Mouse (Mus musculus) neural tube, embryonic 14.5 days (tissue): Measurements from ENCODE around the gene Nt5c2. TPM values are rescaled to one million over a fixed set of nuclear protein-coding genes. Genes with fewer than 3 reads are reported as not detected.

Experiments used
- ATAC-seq: fragments of 200-750 bp; cut with Nextera tagmentation; 2 replicates; pipeline ENCODE4 v1.8.0; 2017; ENCODE audit warnings: low read depth, mild to moderate bottlenecking, moderate TSS enrichment, moderate library complexity
- H3K27ac ChIP-seq: fragments of 300-500 bp; sonication (generic); 2 replicates; pipeline ENCODE4 v1.5.1; 2014; ENCODE audit warnings: low read depth, mild to moderate bottlenecking, control low read depth, low read length, moderate library complexity, mixed read lengths
- H3K27me3 ChIP-seq: fragments of 300-500 bp; sonication (generic); 2 replicates; pipeline ENCODE4 v1.6.1; 2014; ENCODE audit warnings: low read length; ENCODE audit not compliant: control insufficient read depth, insufficient read depth
- H3K36me3 ChIP-seq: fragments of 300-500 bp; sonication (generic); 2 replicates; pipeline ENCODE4 v1.6.1; 2014; ENCODE audit warnings: low read length, mixed read lengths; ENCODE audit not compliant: control insufficient read depth, insufficient read depth
- H3K4me1 ChIP-seq: fragments of 300-500 bp; sonication (generic); 2 replicates; pipeline ENCODE4 v1.6.1; 2014; ENCODE audit warnings: low read length; ENCODE audit not compliant: control insufficient read depth, insufficient read depth
- H3K4me2 ChIP-seq: fragments of 300-500 bp; sonication (generic); 2 replicates; pipeline ENCODE4 v1.6.1; 2014; ENCODE audit warnings: mild to moderate bottlenecking, low read depth, low read length, control low read depth
- H3K4me3 ChIP-seq: fragments of 300-500 bp; sonication (generic); 2 replicates; pipeline ENCODE4 v1.5.1; 2014; ENCODE audit warnings: low read depth, low read length, control low read depth, mixed read lengths
- H3K9ac ChIP-seq: fragments of 300-500 bp; sonication (generic); replicated peaks from 2 replicates; pipeline ENCODE4 v1.6.1; 2014; ENCODE audit warnings: low read depth, mild to moderate bottlenecking, control low read depth, low read length, mixed read lengths
- H3K9me3 ChIP-seq: fragments of 300-500 bp; sonication (generic); 2 replicates; pipeline ENCODE4 v1.6.1; 2016; ENCODE audit warnings: low read length; ENCODE audit not compliant: control insufficient read depth
- WGBS: fragments of 180-500 bp; shearing (Covaris S2); extraction: QIAGEN DNeasy Blood & Tissue Kit; methylation state at CpG from one replicate; pipeline ENCODE4 v1.1.7; 2014; 5-methylcytosine and 5-hydroxymethylcytosine counted together
- polyA plus RNA-seq: library from polyadenylated mRNA; unstranded; fragments of >200 nt; fragmentation: Nextera tagmentation; extraction: Ambion mirVana; gene quantifications from 2 replicates; pipeline ENCODE4 v1.2.1, GENCODE M21; 2014

Gene Nt5c2
- polyA plus RNA-seq, 1 experiment from 2014 or later: 80.3 TPM

DNA sequence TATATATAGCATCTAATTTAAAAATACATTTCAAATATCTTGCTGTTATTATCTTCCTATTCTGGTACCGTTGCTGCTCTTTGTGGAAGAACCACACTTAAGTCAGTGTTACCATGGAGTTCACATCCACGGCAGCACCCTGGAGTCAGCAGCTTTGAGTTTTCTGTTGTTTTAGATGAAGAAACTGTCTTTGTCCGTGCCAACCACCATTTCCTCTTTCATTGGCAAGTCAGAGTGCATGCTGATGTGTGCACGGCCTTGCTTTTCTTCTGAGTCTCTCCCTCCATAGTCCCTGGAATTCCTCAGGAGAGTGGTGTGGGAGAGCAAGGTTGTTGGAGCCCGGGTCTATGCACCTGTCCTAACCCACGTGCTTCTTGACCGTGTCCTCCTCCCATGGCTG lies 156.8 kb downstream of the Nt5c2 start:
- no peak overlapping the region for H3K4me2 ChIP-seq
- no peaks in the 10 kb centered on the region for H3K36me3 ChIP-seq
- H3K9ac ChIP-seq: no peak overlapping the region
- no peaks in the 10 kb centered on the region for H3K27me3 ChIP-seq
- no peaks in the 10 kb centered on the region for H3K9me3 ChIP-seq
- H3K4me1 ChIP-seq: 0 out of 2 replicates have a peak, but pooled peaks cover 7% of the 10 kb centered on the region
- 81% methylated on average over 7 of the region's 7 CpGs for WGBS
- no peak for ATAC-seq
- H3K4me3 ChIP-seq: no peak overlapping the region
- H3K27ac ChIP-seq: no peak overlapping the region

GRCm38 (mm10) chr19:46857277-46857989 lies 157.5 kb downstream of the Nt5c2 start:
- Histone ChIP-seq H3K27ac (no peak overlapping the region), H3K27me3 (no peaks in the 10 kb centered on the region), H3K9me3 (no peaks in the 10 kb centered on the region), H3K4me3 (no peak overlapping the region), H3K36me3 (no peaks in the 10 kb centered on the region), H3K9ac (no peak overlapping the region), H3K4me1 (0 out of 2 replicates have a peak, but pooled peaks cover 7% of the 10 kb centered on the region), H3K4me2 (no peak overlapping the region)
- ATAC-seq: no peak
- 66% methylated on average over 9 of the region's 9 CpGs for WGBS

- Histone ChIP-seq H3K4me2 (no peak overlapping the region), H3K36me3 (no peaks in the 10 kb centered on the region), H3K9ac (no peak overlapping the region), H3K4me1 (0 out of 2 replicates have a peak, but pooled peaks cover 7% of the 10 kb centered on the region), H3K27ac (peak overlapping the region; percentile 35; the same call in 1 of the 2 replicates), H3K27me3 (no peaks in the 10 kb centered on the region), H3K9me3 (no peaks in the 10 kb centered on the region), H3K4me3 (no peak overlapping the region)
- WGBS: 19% methylated on average over 10 of the region's 10 CpGs
- ATAC-seq: no peak
Observed at GRCm38 (mm10) chr19:46856780-46857179, 158.2 kb downstream of the Nt5c2 start.

GRCm38 (mm10) chr19:46856232-46856631 lies 158.7 kb downstream of the Nt5c2 start:
- Histone ChIP-seq H3K4me1 (0 out of 2 replicates have a peak, but pooled peaks cover 7% of the 10 kb centered on the region), H3K9me3 (no peaks in the 10 kb centered on the region), H3K36me3 (no peaks in the 10 kb centered on the region), H3K27me3 (no peaks in the 10 kb centered on the region), H3K4me2 (no peak overlapping the region), H3K27ac (peak overlapping the region; percentile 35; the same call in 1 of the 2 replicates), H3K4me3 (no peak overlapping the region), H3K9ac (no peak overlapping the region)
- WGBS: 60% methylated on average over 6 of the region's 6 CpGs
- no peak for ATAC-seq

- Histone ChIP-seq H3K27me3 (no peaks in the 10 kb centered on the region), H3K9me3 (no peaks in the 10 kb centered on the region), H3K4me3 (no peak overlapping the region), H3K4me2 (no peak overlapping the region), H3K9ac (no peak overlapping the region), H3K27ac (no peak overlapping the region), H3K36me3 (no peaks in the 10 kb centered on the region), H3K4me1 (no peaks in the 10 kb centered on the region)
- no peak for ATAC-seq
- 77% methylated on average over 9 of the region's 9 CpGs for WGBS
Observed at GRCm38 (mm10) chr19:46849443-46849997, 165.4 kb downstream of the Nt5c2 start.

- no peak overlapping the region for H3K9ac ChIP-seq
- H3K4me2 ChIP-seq: no peak overlapping the region
- ATAC-seq: no peak
- no peaks in the 10 kb centered on the region for H3K27me3 ChIP-seq
- H3K4me1 ChIP-seq: no peaks in the 10 kb centered on the region
- H3K4me3 ChIP-seq: no peak overlapping the region
- H3K36me3 ChIP-seq: no peaks in the 10 kb centered on the region
- no peak overlapping the region for H3K27ac ChIP-seq
- H3K9me3 ChIP-seq: no peaks in the 10 kb centered on the region
- WGBS: 74% methylated on average over 14 of the region's 14 CpGs
Observed at GRCm38 (mm10) chr19:46848381-46849268, 166.3 kb downstream of the Nt5c2 start.

DNA sequence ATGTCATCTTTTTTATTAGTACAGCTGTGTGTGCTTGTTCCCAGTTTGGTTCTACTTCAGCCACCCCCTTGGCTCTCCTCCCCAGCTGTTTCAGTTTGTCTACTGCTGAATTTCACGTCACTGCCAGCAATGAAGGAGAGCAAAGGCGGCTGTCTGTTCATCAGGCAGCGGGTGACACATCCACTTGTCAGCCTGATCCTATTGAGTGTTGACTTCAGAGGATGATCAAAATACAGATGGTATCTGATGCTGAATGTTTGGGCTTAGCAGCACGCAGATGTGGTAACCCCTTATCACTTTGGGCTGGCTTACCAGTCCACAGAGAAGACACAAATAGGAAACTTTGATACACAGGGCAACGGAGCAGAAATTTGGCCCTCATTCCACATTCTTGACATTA lies 168.5 kb downstream of the Nt5c2 start:
- Histone ChIP-seq H3K36me3 (no peaks in the 10 kb centered on the region), H3K27ac (no peak overlapping the region), H3K9ac (no peak overlapping the region), H3K4me1 (no peaks in the 10 kb centered on the region), H3K4me3 (no peak overlapping the region), H3K9me3 (no peaks in the 10 kb centered on the region), H3K27me3 (no peaks in the 10 kb centered on the region), H3K4me2 (no peak overlapping the region)
- ATAC-seq: no peak
- WGBS: 82% methylated on average over 5 of the region's 5 CpGs

DNA sequence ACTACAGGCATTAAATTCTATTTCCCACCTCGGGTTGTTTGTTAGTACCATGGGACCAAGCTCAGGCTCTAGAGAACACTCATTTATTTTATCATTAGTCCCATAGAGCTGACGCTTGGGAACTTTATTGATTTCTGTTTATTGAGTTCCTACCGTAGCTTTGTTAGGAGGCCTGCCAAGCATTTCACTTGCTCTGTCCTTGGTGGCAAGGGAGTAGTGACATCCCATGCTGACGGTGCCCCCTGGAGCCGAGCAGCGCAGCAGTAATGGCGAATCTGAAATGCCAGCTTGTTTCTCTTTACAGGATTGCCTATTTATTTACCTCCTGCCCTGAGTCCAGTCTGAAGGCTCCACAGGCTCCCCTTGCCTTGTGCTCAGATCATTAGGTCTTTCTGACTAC lies 168.9 kb downstream of the Nt5c2 start:
- H3K27ac ChIP-seq: no peak overlapping the region
- no peaks in the 10 kb centered on the region for H3K27me3 ChIP-seq
- H3K4me3 ChIP-seq: no peak overlapping the region
- no peak overlapping the region for H3K9ac ChIP-seq
- ATAC-seq: no peak
- no peaks in the 10 kb centered on the region for H3K9me3 ChIP-seq
- 75% methylated on average over 7 of the region's 7 CpGs for WGBS
- H3K4me1 ChIP-seq: no peaks in the 10 kb centered on the region
- no peak overlapping the region for H3K4me2 ChIP-seq
- H3K36me3 ChIP-seq: no peaks in the 10 kb centered on the region

DNA sequence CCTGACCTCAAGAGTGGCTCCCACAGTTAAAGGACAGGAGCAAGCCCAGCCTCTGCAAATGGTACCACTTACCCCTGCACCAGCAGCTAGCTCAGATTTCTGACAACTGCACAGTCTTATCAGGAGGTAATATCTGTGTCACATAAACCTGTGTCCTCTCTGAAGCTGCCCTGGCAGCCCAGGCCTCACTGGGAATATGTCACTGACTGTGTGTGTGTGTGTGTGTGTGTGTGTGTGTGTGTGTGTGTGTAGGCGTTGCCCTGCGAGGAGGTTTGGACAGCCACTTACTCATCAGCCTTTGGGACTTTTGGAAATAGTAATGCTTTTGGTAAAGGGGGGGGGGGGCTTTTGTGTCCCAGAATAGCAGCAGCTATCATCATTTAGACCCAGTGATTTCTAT lies 171.9 kb downstream of the Nt5c2 start:
- no peak overlapping the region for H3K4me2 ChIP-seq
- H3K4me1 ChIP-seq: no peaks in the 10 kb centered on the region
- H3K27me3 ChIP-seq: no peaks in the 10 kb centered on the region
- 80% methylated on average over 2 of the region's 2 CpGs for WGBS
- H3K9ac ChIP-seq: no peak overlapping the region
- no peak overlapping the region for H3K27ac ChIP-seq
- H3K9me3 ChIP-seq: no peaks in the 10 kb centered on the region
- H3K4me3 ChIP-seq: no peak overlapping the region
- H3K36me3 ChIP-seq: no peaks in the 10 kb centered on the region
- no peak for ATAC-seq
